Mouse (Mus musculus) kidney, adult 2 months (tissue): Measurements from ENCODE around the gene Rbsn.

Experiments
- CTCF ChIP-seq: fragments of 200-500 bp; conservative IDR thresholded peaks from 2 replicates; pipeline ENCODE4 v1.5.1; 2011; ENCODE audit warnings: low read depth, mild to moderate bottlenecking, control low read depth, low read length, moderate library complexity, mixed read lengths; ENCODE audit not compliant: insufficient read depth, insufficient read length
- POLR2A ChIP-seq: fragments of 200-500 bp; IDR thresholded peaks from one replicate; pipeline ENCODE4 v1.6.1; 2011; ENCODE audit warnings: low read depth, low read length, control low read depth

GRCm38 (mm10) chr6:92229586-92229985, 14.9 kb upstream of the Rbsn start:
- no peak for TF ChIP-seq POLR2A
- TF ChIP-seq CTCF = no peak
